Mouse (Mus musculus) stomach, embryonic 16.5 days (tissue): ENCODE measurements around the gene Dip2b. TPM values are rescaled to one million over a fixed set of nuclear protein-coding genes. Genes with fewer than 3 reads are reported as not detected.

Experiments
- ATAC-seq: fragments of 200-750 bp; cut with Nextera tagmentation; 2 replicates; pipeline ENCODE4 v1.8.0; 2017; ENCODE audit warnings: moderate number of reproducible peaks, moderate TSS enrichment; ENCODE audit not compliant: insufficient read depth, low FRiP score
- H3K27ac ChIP-seq: fragments of 300-500 bp; sonication (generic); 2 replicates; pipeline ENCODE4 v1.5.1; 2014; ENCODE audit warnings: low read length
- H3K27me3 ChIP-seq: fragments of 300-500 bp; sonication (generic); 2 replicates; pipeline ENCODE4 v1.6.1; 2014; ENCODE audit warnings: low read length, control low read depth, mixed read lengths; ENCODE audit not compliant: control insufficient read depth, insufficient read depth
- H3K36me3 ChIP-seq: fragments of 300-500 bp; sonication (generic); 2 replicates; pipeline ENCODE4 v1.6.1; 2014; ENCODE audit warnings: low read length; ENCODE audit not compliant: control insufficient read depth, insufficient read depth
- H3K4me1 ChIP-seq: fragments of 300-500 bp; sonication (generic); 2 replicates; pipeline ENCODE4 v1.6.1; 2014; ENCODE audit warnings: low read length, control low read depth, mixed read lengths; ENCODE audit not compliant: control insufficient read depth, insufficient read depth
- H3K4me2 ChIP-seq: fragments of 300-500 bp; sonication (generic); 2 replicates; pipeline ENCODE4 v1.6.1; 2014; ENCODE audit warnings: low read depth, low read length, mixed read lengths
- H3K4me3 ChIP-seq: fragments of 300-500 bp; sonication (generic); replicated peaks from 2 replicates; pipeline ENCODE4 v1.5.1; 2014; ENCODE audit warnings: mild to moderate bottlenecking, low read length
- H3K9ac ChIP-seq: fragments of 300-500 bp; sonication (generic); 2 replicates; pipeline ENCODE4 v1.6.1; 2014; ENCODE audit warnings: low read length
- H3K9me3 ChIP-seq: fragments of 300-500 bp; sonication (generic); replicated peaks from 2 replicates; pipeline ENCODE4 v1.6.1; 2016; ENCODE audit warnings: low read length, control low read depth; ENCODE audit not compliant: control insufficient read depth
- WGBS: fragments of 180-500 bp; shearing (Covaris S2); extraction: QIAGEN DNeasy Blood & Tissue Kit; methylation state at CpG from one replicate; pipeline ENCODE4 v1.1.7; 2014; 5-methylcytosine and 5-hydroxymethylcytosine counted together
- polyA plus RNA-seq: library from polyadenylated mRNA; unstranded; fragments of >200 nt; fragmentation: Nextera tagmentation; extraction: Ambion mirVana; gene quantifications from 2 replicates; pipeline ENCODE4 v1.2.1, GENCODE M21; 2015

The Dip2b gene
- polyA plus RNA-seq, 1 experiment from 2014 or later, result 10.4 TPM

- 8% methylated on average over 16 of the region's 16 CpGs for WGBS
- ATAC-seq, result no peak
Observed at GRCm38 (mm10) chr15:100228535-100229336, 190.3 kb downstream of the Dip2b start.

GRCm38 (mm10) chr15:100230655-100231054 lies 192.2 kb downstream of the Dip2b start:
- Histone ChIP-seq H3K36me3 (0 out of 2 replicates have a peak, but pooled peaks cover 4% of the 10 kb centered on the region), H3K4me2 (no peak overlapping the region), H3K4me1 (peaks cover 18% of the 10 kb centered on the region), H3K27ac (no peak overlapping the region), H3K27me3 (no peaks in the 10 kb centered on the region), H3K9me3 (no peaks in the 10 kb centered on the region), H3K4me3 (no peak overlapping the region), H3K9ac (no peak overlapping the region)
- 61% methylated on average over 1 of the region's 1 CpGs for WGBS
- no peak for ATAC-seq

More at GRCm38 (mm10) chr15:100228535-100229336, 190.3 kb downstream of the Dip2b start:
- Histone ChIP-seq H3K4me2 (peak overlapping the region; percentile 53), H3K9ac (peak overlapping the region; percentile 100), H3K4me1 (peaks cover 18% of the 10 kb centered on the region), H3K27ac (peak overlapping the region; percentile 100), H3K9me3 (no peaks in the 10 kb centered on the region), H3K27me3 (no peaks in the 10 kb centered on the region), H3K36me3 (no peaks in the 10 kb centered on the region), H3K4me3 (peak overlapping the region; percentile 83)

- no peak overlapping the region for H3K27ac ChIP-seq
- H3K4me2 ChIP-seq, result no peak overlapping the region
- H3K36me3 ChIP-seq, result peaks cover 9% of the 10 kb centered on the region; the same call in 1 of the 2 replicates
- H3K4me3 ChIP-seq, result no peak overlapping the region
- WGBS, result 79% methylated on average over 14 of the region's 14 CpGs
- no peak overlapping the region for H3K9ac ChIP-seq
- ATAC-seq, result no peak
- no peaks in the 10 kb centered on the region for H3K9me3 ChIP-seq
- no peaks in the 10 kb centered on the region for H3K27me3 ChIP-seq
- peaks cover 18% of the 10 kb centered on the region for H3K4me1 ChIP-seq
Observed at GRCm38 (mm10) chr15:100231616-100232525, 193.4 kb downstream of the Dip2b start.

- no peak for ATAC-seq
- no peak overlapping the region for H3K27ac ChIP-seq
- WGBS, result 86% methylated on average over 12 of the region's 12 CpGs
Observed at GRCm38 (mm10) chr15:100235208-100235965, 196.9 kb downstream of the Dip2b start.

GRCm38 (mm10) chr15:100236952-100237351 lies 198.5 kb downstream of the Dip2b start:
- no peak overlapping the region for H3K9ac ChIP-seq
- H3K27ac ChIP-seq, result no peak overlapping the region
- no peak for ATAC-seq
- no peak overlapping the region for H3K4me2 ChIP-seq
- WGBS, result 79% methylated on average over 6 of the region's 6 CpGs
- H3K9me3 ChIP-seq, result no peaks in the 10 kb centered on the region
- peaks cover 14% of the 10 kb centered on the region for H3K36me3 ChIP-seq
- H3K4me1 ChIP-seq, result 0 out of 2 replicates have a peak, but pooled peaks cover 6% of the 10 kb centered on the region
- H3K27me3 ChIP-seq, result no peaks in the 10 kb centered on the region
- no peak overlapping the region for H3K4me3 ChIP-seq

More at GRCm38 (mm10) chr15:100235208-100235965, 196.9 kb downstream of the Dip2b start:
- Histone ChIP-seq H3K9ac (no peak overlapping the region), H3K4me3 (no peak overlapping the region), H3K4me2 (no peak overlapping the region), H3K4me1 (0 out of 2 replicates have a peak, but pooled peaks cover 9% of the 10 kb centered on the region), H3K36me3 (peaks cover 14% of the 10 kb centered on the region), H3K27me3 (no peaks in the 10 kb centered on the region), H3K9me3 (no peaks in the 10 kb centered on the region)

GRCm38 (mm10) chr15:100241780-100242179 lies 203.3 kb downstream of the Dip2b start:
- Histone ChIP-seq H3K4me2 (no peak overlapping the region), H3K27ac (no peak overlapping the region), H3K27me3 (no peaks in the 10 kb centered on the region), H3K4me3 (no peak overlapping the region), H3K9ac (no peak overlapping the region), H3K9me3 (no peaks in the 10 kb centered on the region), H3K4me1 (0 out of 2 replicates have a peak, but pooled peaks cover 6% of the 10 kb centered on the region), H3K36me3 (peaks cover 24% of the 10 kb centered on the region)
- ATAC-seq, result no peak
- WGBS, result 88% methylated on average over 6 of the region's 6 CpGs

GRCm38 (mm10) chr15:100245951-100246350 lies 207.5 kb downstream of the Dip2b start:
- ATAC-seq, result no peak
- WGBS, result 95% methylated on average over 7 of the region's 7 CpGs
- Histone ChIP-seq H3K27me3 (no peaks in the 10 kb centered on the region), H3K4me1 (no peaks in the 10 kb centered on the region), H3K9ac (no peak overlapping the region), H3K36me3 (peaks cover 30% of the 10 kb centered on the region), H3K27ac (no peak overlapping the region), H3K4me3 (no peak overlapping the region), H3K9me3 (no peaks in the 10 kb centered on the region), H3K4me2 (no peak overlapping the region)

- Histone ChIP-seq H3K4me1 (no peaks in the 10 kb centered on the region), H3K9me3 (no peaks in the 10 kb centered on the region), H3K36me3 (peaks cover 30% of the 10 kb centered on the region), H3K27ac (no peak overlapping the region), H3K4me2 (no peak overlapping the region), H3K9ac (no peak overlapping the region), H3K4me3 (no peak overlapping the region), H3K27me3 (no peaks in the 10 kb centered on the region)
- WGBS, result 90% methylated on average over 9 of the region's 9 CpGs
- no peak for ATAC-seq
Observed at GRCm38 (mm10) chr15:100247296-100247695, 208.8 kb downstream of the Dip2b start.
